Mouse (Mus musculus): ENCODE data around the gene Evc.

The Evc gene

GRCm38 (mm10) chr5:37298370-37298769 lies 38.3 kb downstream of the Evc start:
- DNase-seq, result peak; percentile 69 to 76

DNA sequence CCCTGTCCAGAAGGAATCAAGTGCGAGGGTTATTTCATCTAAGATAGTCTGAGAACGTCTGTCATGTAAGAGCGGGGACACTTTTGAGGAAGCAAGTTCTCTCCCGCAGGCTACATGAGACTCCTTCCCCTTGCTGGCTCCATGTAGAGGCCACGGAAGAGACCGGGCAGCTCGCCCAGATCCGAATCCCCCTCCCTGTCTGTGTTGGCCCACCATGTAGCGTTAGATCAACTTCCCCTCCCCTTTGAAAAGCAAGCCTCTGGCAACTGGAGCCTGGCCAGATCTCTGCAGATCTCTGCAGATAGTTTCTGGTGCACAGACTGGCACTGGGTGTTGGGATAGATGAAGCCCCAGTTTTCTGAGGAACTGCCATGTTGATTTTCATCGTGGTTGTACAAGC lies 40.0 kb downstream of the Evc start:
- peak; percentile 71 to 81 for DNase-seq

DNA sequence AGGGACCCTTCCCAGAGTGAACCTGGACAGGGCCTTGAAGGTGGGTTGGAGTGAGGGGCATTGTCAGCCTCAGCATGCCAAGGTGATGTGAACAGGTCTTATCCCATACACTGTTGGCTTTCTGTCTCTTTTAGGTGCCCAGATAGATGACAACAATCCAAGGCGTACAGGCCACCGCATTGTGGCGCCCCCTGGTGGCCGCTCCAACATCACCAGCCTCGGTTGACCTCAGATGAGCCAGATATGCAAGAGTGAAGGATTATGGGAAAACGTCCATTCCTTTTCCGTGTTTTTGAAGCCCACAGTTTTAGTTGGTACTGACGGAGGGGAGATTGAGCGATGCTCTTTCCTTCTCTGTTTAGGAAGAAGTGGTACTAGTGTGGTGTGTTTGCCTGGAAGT lies 45.7 kb downstream of the Evc start:
- DNase-seq, result peak; percentile 62 to 77

GRCm38 (mm10) chr5:37289236-37289635 lies 47.5 kb downstream of the Evc start:
- DNase-seq, result peak; percentile 70 to 77

- DNase-seq, result peak; percentile 85 to 86
Measured at GRCm38 (mm10) chr5:37288374-37288773, 48.3 kb downstream of the Evc start.

DNA sequence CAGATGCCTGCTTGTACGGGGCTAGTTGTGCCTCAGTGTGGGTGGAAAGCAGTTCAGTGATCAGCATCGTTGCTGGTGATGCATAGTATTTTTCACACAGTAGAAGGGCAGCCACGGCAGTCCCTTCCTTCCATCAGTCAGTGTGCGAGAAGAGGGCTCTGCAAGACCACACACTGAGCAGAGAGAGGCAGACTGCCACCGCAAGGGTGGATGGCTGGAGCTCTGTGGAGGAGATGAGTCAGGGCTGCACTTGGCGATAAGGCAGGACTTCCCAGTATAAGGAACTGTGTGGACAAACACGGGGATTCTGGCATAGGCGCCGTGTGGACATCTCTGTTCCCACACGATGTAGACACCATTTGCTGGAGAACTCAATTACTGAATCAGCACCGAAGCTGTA lies 55.7 kb downstream of the Evc start:
- DNase-seq, result no peak

GRCm38 (mm10) chr5:37263816-37264215 lies 72.9 kb downstream of the Evc start:
- DNase-seq, result no peak

DNA sequence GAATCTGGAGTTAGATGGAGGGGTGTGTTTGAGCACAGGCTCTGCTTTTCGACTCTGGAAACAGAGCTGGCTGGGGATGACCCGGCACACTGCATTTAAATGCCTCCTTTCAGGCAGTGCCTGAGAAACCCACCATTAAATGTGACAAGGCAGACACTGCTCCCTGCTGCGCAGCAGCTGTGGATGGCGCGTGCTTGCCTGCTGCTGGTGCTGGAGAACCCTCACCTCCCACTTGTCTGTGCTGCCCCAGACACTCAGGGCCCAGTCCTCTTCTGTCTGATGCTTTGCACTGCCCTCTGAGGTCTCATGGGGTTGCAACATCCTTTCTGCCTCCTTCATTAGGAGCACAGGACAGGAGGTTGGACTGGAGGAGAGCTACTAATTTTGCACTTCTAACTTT lies 75.0 kb downstream of the Evc start:
- DNase-seq, result peak; percentile 30 to 55

GRCm38 (mm10) chr5:37257243-37257642 lies 79.5 kb downstream of the Evc start:
- DNase-seq, result no peak

GRCm38 (mm10) chr5:37256823-37257222 lies 79.9 kb downstream of the Evc start:
- DNase-seq, result no peak

DNA sequence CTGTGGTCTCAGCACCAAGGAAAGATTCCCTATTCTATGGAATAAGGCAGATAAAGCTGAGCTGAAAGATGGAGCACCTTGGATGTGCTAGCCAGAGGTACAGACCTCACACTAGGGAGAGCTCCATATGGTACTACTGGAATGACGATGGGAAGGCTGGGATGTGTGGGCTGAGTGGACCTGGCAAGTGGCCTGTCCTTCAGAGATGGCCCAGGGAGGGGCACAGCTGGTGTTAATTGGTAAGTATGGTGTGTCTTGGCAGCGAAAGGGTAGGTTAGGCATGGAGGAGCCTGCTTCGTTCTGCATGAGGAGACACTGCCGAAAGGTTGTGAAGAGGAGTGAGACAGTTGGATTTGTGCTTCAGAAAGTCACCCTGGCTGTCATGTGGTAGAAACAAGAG lies 82.2 kb downstream of the Evc start:
- DNase-seq, result peak; percentile 68 to 81

DNA sequence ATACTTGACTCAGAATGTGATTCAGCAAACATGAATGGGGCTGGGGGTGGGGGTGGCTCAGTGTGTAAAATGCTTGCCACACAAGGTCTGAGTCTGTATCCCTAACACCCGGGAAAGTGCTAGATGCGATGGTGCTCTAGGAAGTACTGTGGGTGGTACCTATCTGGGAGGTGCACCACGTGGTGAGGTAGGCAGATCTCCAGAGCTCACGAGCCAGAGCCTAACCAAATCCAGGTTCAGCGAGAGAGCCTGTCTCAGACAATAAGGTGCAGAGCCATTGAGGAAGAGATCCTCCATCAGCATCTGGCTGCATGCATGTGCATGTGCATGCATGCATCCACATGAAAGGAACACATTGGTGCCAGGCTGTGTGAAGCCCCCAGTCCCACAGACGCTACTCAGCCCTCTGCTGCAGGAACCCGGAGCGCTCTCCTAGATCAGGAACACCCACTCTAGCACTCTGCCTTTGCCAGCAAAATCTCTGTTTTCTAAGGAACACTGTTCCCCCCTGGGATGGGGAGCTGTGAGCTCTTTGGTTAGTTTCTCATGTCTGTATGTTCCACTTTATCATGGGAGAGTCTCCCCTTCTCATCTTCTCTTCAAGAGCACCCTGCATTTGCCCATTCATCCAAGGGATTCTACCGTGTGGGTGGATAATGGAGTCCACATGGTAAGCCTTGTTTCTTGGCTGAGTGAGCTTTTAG lies 84.4 kb downstream of the Evc start:
- no peak for DNase-seq

DNA sequence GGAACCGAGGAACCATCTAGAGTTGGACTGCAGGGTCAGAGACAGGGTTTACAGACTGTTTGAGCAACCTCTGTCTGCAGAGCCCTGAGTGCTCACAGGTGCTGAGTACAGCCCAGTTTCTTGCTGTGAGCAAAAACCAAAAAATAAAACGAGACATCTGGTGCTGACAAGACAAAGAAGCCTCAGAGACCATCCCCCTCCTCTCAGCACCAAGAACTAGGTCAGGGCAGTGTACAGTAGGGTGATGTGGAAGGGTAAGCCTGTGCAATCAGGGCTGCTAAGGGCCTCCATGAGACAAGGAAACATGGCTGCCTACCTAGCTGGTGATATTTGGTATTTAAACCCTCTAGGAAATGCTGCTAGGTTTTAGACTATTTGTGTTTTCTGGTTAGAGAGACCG lies 85.1 kb downstream of the Evc start:
- no peak for DNase-seq

- no peak for DNase-seq
Measured at GRCm38 (mm10) chr5:37248870-37249269, 87.8 kb downstream of the Evc start.

DNA sequence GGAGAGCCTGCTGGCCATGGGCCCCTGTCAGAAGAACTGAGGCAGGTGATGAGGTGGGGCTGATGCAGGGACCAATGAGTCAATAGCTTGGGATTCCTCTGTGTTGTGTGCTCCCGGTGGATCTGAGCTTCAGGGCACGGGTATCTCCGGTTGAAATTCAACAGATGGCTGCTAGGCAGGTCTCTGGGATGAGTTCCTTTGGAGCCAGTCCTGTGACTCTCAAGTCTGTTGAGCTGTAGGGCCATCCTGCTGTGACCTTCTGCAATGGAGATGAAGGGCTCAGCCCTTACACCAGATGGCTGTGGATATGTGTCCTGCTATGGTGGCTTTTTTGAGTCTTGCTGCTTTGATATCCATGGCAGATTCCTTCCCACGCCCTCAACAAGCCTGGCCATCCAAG lies 89.2 kb downstream of the Evc start:
- peak; percentile 68 to 79 for DNase-seq

GRCm38 (mm10) chr5:37246138-37246910 lies 90.4 kb downstream of the Evc start:
- DNase-seq, result peak; percentile 73 to 77

- peak; percentile 90 to 94 for DNase-seq
Measured at GRCm38 (mm10) chr5:37245651-37246050, 91.0 kb downstream of the Evc start.

- peak; percentile 49 to 51 for DNase-seq
Measured at GRCm38 (mm10) chr5:37244666-37245242, 91.9 kb downstream of the Evc start.

- peak; percentile 83 to 90 for DNase-seq
Measured at GRCm38 (mm10) chr5:37244161-37244560, 92.5 kb downstream of the Evc start.

- peak; percentile 67 to 69 for DNase-seq
Measured at GRCm38 (mm10) chr5:37243169-37243886, 93.4 kb downstream of the Evc start.

DNA sequence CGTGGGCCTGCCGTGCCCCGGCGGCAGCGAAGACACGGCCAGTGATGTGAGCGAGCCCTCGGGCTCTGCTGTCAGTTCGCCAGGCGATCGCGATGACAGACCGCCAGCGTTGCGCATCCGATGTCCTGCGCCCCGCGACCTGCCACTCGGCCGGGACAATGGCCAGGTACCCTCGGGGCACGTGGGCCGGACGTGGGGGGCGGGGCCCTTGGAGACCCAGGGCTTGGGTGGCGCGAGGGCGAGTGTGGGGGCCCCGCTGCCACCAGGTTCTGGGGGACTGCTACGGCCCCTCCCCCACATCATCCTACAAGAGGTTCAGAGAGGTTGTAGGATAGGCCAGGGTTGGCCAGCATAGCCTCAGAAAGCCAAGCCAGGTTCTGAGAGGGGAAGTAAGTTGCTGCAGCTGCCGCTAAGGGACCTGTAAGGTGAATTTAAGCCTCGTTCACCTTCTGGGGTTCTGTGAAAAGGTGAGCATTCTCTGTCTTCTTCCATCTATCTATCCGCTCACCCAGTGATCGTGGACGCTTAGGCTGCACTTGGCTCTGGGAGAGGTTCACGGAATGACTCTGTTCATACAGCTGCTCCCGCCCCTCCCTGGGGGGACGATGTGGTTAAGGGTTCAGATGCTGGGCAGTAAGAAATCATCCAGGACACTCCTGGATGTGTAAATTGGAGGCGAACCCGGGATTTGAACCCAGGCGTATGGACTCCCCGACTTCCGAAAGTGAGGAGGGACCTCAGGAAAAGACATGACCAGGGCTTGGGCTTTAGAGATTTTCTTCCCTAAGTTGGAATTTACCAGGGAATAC lies 94.1 kb downstream of the Evc start:
- peak; percentile 74 to 81 for DNase-seq

DNA sequence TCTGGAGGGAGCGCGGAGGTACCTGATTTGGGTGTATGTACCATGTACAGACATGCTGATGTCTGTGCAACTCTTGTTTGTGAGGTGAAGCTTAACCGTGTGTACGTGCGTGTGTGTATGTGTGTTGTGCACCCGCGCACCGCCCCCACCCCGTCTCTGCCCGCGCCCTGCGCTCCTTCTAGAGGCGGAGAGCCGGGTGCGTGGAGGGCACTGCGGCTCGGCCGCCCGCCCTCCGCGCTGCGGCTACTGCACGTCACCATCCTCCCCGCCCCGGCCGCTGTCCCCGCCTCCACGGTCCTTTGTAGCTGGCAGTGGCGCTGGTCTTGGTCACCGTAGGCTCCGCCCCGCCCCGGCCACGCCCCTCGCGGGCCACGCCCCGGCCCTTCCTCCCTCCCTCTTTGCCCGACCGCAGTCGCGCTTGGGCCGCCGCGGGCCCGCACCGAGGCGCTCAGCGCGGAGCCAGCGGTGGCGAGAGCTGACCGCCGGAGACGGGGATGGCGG lies 95.0 kb downstream of the Evc start, which contains the start of gene Crmp1:
Gene Crmp1, plus strand, starts transcription at position 290 of the 501 bp plus-strand sequence.
- DNase-seq, result peak; percentile 96 to 98

Data from cerebellum, postnatal 10 days (tissue).